Mouse (Mus musculus): ENCODE data around the gene Kcnk4.

GRCm38 (mm10) chr19:6942249-6942691, 8.0 kb upstream of the Kcnk4 start, which contains the start of gene Gpr137:
- peak; percentile 80; the same call in 1 of the 2 replicates for TF ChIP-seq POLR2A (IDR thresholded peaks at IDR 0.05; ENCODE audit: extremely low read depth, insufficient read depth, low read length)
- TF ChIP-seq CTCF (IDR thresholded peaks at IDR 0.05; ENCODE audit: low read depth, low read length), result no peak
